24 mouse cellular contexts compared by ENCODE assay signal in genomic region chr19:59850696-59851095, GRCm38 (mm10).
"Had no signal": no experiment of that assay in that cellular context is flagged by ENCODE, and none has a peak within 500 bp of the region (broad histone marks: within the 10 kb centered on the region; RNA-seq: fewer than 3 reads in every experiment).

No protein-coding gene starts in this region.

- H3K9ac ChIP-seq: heart, embryonic 12.5 days; hindbrain, embryonic 12.5 days; hindbrain, embryonic 14.5 days; limb, embryonic 12.5 days had no signal

- H3K4me3 ChIP-seq: gastrocnemius, adult 2 months; heart, embryonic 10.5 days; heart, embryonic 12.5 days; hindbrain, embryonic 10.5 days; hindbrain, embryonic 12.5 days; limb, embryonic 12.5 days had no signal

- DNase-seq: gastrocnemius, adult 2 months; gastrocnemius, postnatal 10 days; gastrocnemius, postnatal 25 days; heart, adult 18-20 months; heart, postnatal 10 days; heart, postnatal 4 days; kidney, adult 11 months; kidney, adult 2 months; kidney, adult 9 months; kidney, postnatal 14 days; kidney, postnatal 36 days; layer of hippocampus, adult 9-11 months; layer of hippocampus, postnatal 36 days; left cerebral cortex, postnatal 4 days; liver had no signal

- H3K4me1 ChIP-seq: heart, embryonic 10.5 days; heart, embryonic 12.5 days; hindbrain, embryonic 10.5 days; hindbrain, embryonic 12.5 days had no signal

- ATAC-seq: hindbrain, embryonic 16.5 days; inflammation-experienced regulatory T-cells, adult 6 months had no signal

- H3K9me3 ChIP-seq: heart, embryonic 10.5 days; heart, embryonic 12.5 days; hindbrain, embryonic 10.5 days; hindbrain, embryonic 12.5 days; limb, embryonic 12.5 days had no signal

- H3K36me3 ChIP-seq: heart, embryonic 10.5 days; heart, embryonic 12.5 days; hindbrain, embryonic 10.5 days; hindbrain, embryonic 12.5 days; limb, embryonic 12.5 days had no signal

- H3K27ac ChIP-seq: gastrocnemius, adult 2 months; heart, embryonic 10.5 days; hindbrain, embryonic 10.5 days; hindbrain, embryonic 12.5 days; hindbrain, embryonic 14.5 days; limb, embryonic 12.5 days had no signal

- H3K4me2 ChIP-seq: heart, embryonic 12.5 days; hindbrain, embryonic 12.5 days; hindbrain, embryonic 14.5 days; limb, embryonic 12.5 days; liver, embryonic 11.5 days had no signal

- H3K27me3 ChIP-seq: heart, embryonic 12.5 days; hindbrain, embryonic 12.5 days; limb, embryonic 12.5 days had no signal
